Mouse (Mus musculus) intestine, embryonic 16.5 days (tissue): ENCODE results near the gene 1700001O22Rik. TPM values are rescaled to one million over a fixed set of nuclear protein-coding genes. Genes with fewer than 3 reads are reported as not detected.

Experiments
- ATAC-seq: fragments of 200-750 bp; cut with Nextera tagmentation; 2 replicates; pipeline ENCODE4 v1.8.0; 2017; ENCODE audit warnings: moderate TSS enrichment, moderate library complexity
- H3K27ac ChIP-seq: fragments of 300-500 bp; sonication (generic); 2 replicates; pipeline ENCODE4 v1.5.1; 2014; ENCODE audit warnings: mild to moderate bottlenecking, low read length
- H3K27me3 ChIP-seq: fragments of 300-500 bp; sonication (generic); replicated peaks from 2 replicates; pipeline ENCODE4 v1.6.1; 2014; ENCODE audit warnings: low read length, control low read depth, mixed read lengths; ENCODE audit not compliant: control insufficient read depth, insufficient read depth
- H3K36me3 ChIP-seq: fragments of 300-500 bp; sonication (generic); 2 replicates; pipeline ENCODE4 v1.6.1; 2014; ENCODE audit warnings: low read length, control low read depth; ENCODE audit not compliant: control insufficient read depth, insufficient read depth
- H3K4me1 ChIP-seq: fragments of 300-500 bp; sonication (generic); 2 replicates; pipeline ENCODE4 v1.6.1; 2014; ENCODE audit warnings: low read length, control low read depth, mixed read lengths; ENCODE audit not compliant: control insufficient read depth, insufficient read depth
- H3K4me2 ChIP-seq: fragments of 300-500 bp; sonication (generic); 2 replicates; pipeline ENCODE4 v1.6.1; 2014; ENCODE audit warnings: low read depth, low read length, control low read depth
- H3K4me3 ChIP-seq: fragments of 300-500 bp; sonication (generic); 2 replicates; pipeline ENCODE4 v1.5.1; 2014; ENCODE audit warnings: mild to moderate bottlenecking, low read length
- H3K9ac ChIP-seq: fragments of 300-500 bp; sonication (generic); 2 replicates; pipeline ENCODE4 v1.6.1; 2014; ENCODE audit warnings: low read depth, low read length
- H3K9me3 ChIP-seq: fragments of 300-500 bp; sonication (generic); 2 replicates; pipeline ENCODE4 v1.6.1; 2016; ENCODE audit warnings: low read length, control low read depth; ENCODE audit not compliant: control insufficient read depth
- WGBS: fragments of 180-500 bp; shearing (Covaris S2); extraction: QIAGEN DNeasy Blood & Tissue Kit; methylation state at CpG from one replicate; pipeline ENCODE4 v1.1.7; 2014; 5-methylcytosine and 5-hydroxymethylcytosine counted together
- polyA plus RNA-seq: library from polyadenylated mRNA; unstranded; fragments of >200 nt; fragmentation: Nextera tagmentation; extraction: Ambion mirVana; gene quantifications from 2 replicates; pipeline ENCODE4 v1.2.1, GENCODE M21; 2015

Gene 1700001O22Rik
- 0.99 and 1.2 TPM in 2 replicates for polyA plus RNA-seq

DNA sequence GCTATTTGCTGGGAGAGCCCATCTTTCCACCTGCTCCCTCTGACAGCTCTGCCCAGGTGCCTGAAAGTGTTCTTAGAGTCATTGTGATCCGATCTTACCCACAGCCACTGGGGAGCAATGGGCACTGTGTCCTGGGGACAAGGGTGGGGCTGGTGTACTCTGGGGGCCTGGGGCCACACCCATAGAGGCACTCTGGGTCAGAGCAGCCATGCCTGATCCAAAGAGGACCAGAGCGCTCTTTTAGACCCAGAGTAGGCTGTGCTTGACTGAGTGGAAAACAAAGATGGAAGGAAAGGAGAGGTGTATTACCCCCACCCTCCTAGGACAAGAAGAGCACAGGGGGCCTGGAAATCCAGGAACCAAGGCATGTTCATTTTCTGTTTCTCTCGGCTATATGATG, at the start of gene 1700001O22Rik:
TSS of gene 1700001O22Rik (minus strand) at position 58 of the 400 bp plus-strand sequence.
- ATAC-seq = no peak
- Histone ChIP-seq H3K4me1 (peaks cover 24% of the 10 kb centered on the region), H3K27ac (no peak within 1 kb of the TSS), H3K36me3 (no peaks in the 10 kb centered on the region), H3K9ac (no peak within 1 kb of the TSS), H3K4me2 (no peak within 1 kb of the TSS), H3K4me3 (no peak within 1 kb of the TSS), H3K27me3 (peaks cover 3% of the 10 kb centered on the region; the same call in 1 of the 2 replicates), H3K9me3 (no peaks in the 10 kb centered on the region)
- WGBS = 81% methylated on average over 3 of the region's 3 CpGs

DNA sequence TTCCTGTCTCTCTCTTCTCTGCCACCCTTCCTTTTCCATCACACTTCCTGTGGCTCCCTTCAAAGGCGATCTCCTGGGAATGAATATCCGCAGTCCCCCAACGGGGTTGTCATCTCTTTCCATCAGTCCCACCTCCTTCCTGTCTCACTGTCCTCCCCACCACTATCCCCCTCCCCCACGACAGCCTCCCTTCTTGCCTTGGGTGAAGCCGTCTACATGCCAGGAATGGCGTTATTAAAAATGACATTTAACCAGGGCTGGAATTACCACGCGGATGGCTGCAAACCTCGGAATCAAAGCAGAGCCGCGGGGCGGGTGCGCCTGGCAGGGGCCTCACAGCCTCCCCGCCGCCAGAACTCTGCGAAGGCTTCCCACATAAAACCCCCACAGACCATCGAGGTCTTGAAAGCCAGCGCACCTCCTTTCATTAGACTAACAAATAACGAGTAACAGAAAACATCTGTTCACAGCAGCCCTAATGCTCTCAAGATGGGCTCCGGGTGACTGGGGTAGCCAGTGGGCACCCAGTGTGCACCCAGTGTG, 49.4 kb upstream of the 1700001O22Rik start:
- Histone ChIP-seq H3K4me1 (peaks cover 7% of the 10 kb centered on the region; the same call in 1 of the 2 replicates), H3K27ac (no peak overlapping the region), H3K4me2 (no peak overlapping the region), H3K27me3 (no peaks in the 10 kb centered on the region), H3K9ac (no peak overlapping the region), H3K4me3 (no peak overlapping the region), H3K36me3 (no peaks in the 10 kb centered on the region), H3K9me3 (no peaks in the 10 kb centered on the region)
- WGBS = 35% methylated on average over 20 of the region's 20 CpGs
- ATAC-seq = no peak

DNA sequence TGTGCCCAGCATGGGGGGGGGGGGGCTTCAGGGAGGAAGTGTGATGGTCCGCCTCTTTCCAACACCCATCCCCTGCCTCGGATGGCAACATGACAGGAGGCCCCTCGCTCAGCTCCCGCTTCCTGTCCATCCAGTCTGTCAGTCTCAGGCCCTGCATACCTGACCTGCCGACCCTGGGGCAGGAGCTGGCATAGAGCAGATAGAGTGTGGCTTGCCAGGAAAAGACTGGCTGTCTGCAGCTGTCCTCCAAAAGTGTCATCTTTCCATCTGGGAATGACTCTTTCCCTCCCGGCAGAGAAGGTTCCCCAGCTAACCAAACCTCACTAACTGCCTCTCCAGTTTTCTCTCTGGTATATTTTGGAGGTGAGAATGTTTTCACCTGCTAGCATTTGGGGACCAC, 47.1 kb upstream of the 1700001O22Rik start:
- H3K9ac ChIP-seq = no peak overlapping the region
- H3K36me3 ChIP-seq = no peaks in the 10 kb centered on the region
- no peak overlapping the region for H3K27ac ChIP-seq
- H3K4me2 ChIP-seq = no peak overlapping the region
- 30% methylated on average over 6 of the region's 6 CpGs for WGBS
- H3K4me1 ChIP-seq = peaks cover 9% of the 10 kb centered on the region
- H3K4me3 ChIP-seq = no peak overlapping the region
- no peak for ATAC-seq
- peaks cover 14% of the 10 kb centered on the region for H3K27me3 ChIP-seq
- no peaks in the 10 kb centered on the region for H3K9me3 ChIP-seq

DNA sequence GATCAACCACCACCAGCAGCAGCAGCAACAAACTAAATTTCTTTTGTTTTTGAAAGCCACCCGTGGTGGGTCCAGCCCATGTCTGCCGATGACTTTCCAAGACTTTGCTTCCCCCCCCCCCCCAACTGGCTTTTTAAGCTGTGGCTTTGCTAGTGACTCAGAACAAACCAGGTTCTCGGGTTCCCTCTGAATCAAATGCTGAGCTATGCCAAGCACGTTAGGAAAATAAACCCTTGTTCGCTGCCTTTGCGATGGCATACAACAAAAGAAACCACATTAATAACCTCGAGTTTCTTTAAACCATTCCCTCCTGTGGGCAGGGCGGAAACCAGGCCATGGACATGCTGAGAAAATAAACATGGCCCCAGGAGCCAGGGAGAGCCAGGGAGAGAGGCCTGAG, 44.7 kb upstream of the 1700001O22Rik start:
- no peak overlapping the region for H3K4me3 ChIP-seq
- peaks cover 27% of the 10 kb centered on the region for H3K27me3 ChIP-seq
- peaks cover 13% of the 10 kb centered on the region for H3K4me1 ChIP-seq
- H3K36me3 ChIP-seq = no peaks in the 10 kb centered on the region
- no peak for ATAC-seq
- no peaks in the 10 kb centered on the region for H3K9me3 ChIP-seq
- H3K4me2 ChIP-seq = no peak overlapping the region
- H3K9ac ChIP-seq = no peak overlapping the region
- 67% methylated on average over 8 of the region's 8 CpGs for WGBS
- no peak overlapping the region for H3K27ac ChIP-seq

DNA sequence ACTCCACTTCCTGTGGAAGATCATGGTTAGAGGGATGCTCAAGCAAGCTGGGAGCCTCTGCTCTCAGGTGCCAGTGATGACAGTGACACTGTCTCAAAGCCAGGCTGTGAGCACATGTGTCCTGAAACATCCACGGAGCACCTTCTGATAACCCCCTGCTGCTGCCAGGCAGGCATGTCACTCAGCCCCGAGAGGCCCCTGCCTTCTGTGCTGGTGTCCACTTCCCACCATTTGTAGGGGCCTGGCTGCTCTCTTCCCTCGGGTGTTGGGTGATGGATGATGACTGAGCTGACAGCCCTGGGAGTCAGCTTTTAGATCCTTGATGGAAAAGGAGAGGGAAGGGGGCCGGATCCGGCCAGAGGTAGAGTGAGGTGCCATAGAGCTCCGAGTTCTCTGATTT, 43.3 kb upstream of the 1700001O22Rik start:
- peaks cover 32% of the 10 kb centered on the region for H3K27me3 ChIP-seq
- WGBS = 32% methylated on average over 6 of the region's 6 CpGs
- H3K4me1 ChIP-seq = peaks cover 6% of the 10 kb centered on the region; the same call in 1 of the 2 replicates
- H3K4me2 ChIP-seq = no peak overlapping the region
- H3K9ac ChIP-seq = no peak overlapping the region
- H3K9me3 ChIP-seq = no peaks in the 10 kb centered on the region
- no peak overlapping the region for H3K4me3 ChIP-seq
- no peak overlapping the region for H3K27ac ChIP-seq
- H3K36me3 ChIP-seq = no peaks in the 10 kb centered on the region
- ATAC-seq = no peak

DNA sequence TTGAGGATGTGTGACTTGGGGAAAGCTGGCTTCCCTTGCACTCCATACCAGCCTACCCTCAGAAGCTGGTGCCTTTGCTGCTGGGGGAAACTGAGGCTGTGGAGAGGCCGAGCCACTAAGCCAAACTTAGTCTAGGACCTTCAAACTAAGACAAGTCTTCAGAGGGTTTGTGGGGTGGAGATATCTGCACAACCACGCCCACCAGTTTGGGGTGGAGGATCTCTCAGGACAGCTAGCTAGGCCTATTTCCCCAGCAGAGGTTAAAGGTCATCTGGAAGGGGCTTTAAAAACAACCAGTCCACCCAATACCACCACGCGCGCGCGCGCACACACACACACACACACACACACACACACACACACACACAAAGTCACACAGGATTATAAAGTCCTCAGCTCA, 42.8 kb upstream of the 1700001O22Rik start:
- Histone ChIP-seq H3K27ac (no peak overlapping the region), H3K9ac (peak overlapping the region; percentile 73; the same call in 1 of the 2 replicates), H3K4me1 (peaks cover 6% of the 10 kb centered on the region; the same call in 1 of the 2 replicates), H3K36me3 (no peaks in the 10 kb centered on the region), H3K27me3 (peaks cover 32% of the 10 kb centered on the region), H3K9me3 (no peaks in the 10 kb centered on the region), H3K4me2 (peak overlapping the region; percentile 93), H3K4me3 (no peak overlapping the region)
- no peak for ATAC-seq
- WGBS = 73% methylated on average over 8 of the region's 8 CpGs

DNA sequence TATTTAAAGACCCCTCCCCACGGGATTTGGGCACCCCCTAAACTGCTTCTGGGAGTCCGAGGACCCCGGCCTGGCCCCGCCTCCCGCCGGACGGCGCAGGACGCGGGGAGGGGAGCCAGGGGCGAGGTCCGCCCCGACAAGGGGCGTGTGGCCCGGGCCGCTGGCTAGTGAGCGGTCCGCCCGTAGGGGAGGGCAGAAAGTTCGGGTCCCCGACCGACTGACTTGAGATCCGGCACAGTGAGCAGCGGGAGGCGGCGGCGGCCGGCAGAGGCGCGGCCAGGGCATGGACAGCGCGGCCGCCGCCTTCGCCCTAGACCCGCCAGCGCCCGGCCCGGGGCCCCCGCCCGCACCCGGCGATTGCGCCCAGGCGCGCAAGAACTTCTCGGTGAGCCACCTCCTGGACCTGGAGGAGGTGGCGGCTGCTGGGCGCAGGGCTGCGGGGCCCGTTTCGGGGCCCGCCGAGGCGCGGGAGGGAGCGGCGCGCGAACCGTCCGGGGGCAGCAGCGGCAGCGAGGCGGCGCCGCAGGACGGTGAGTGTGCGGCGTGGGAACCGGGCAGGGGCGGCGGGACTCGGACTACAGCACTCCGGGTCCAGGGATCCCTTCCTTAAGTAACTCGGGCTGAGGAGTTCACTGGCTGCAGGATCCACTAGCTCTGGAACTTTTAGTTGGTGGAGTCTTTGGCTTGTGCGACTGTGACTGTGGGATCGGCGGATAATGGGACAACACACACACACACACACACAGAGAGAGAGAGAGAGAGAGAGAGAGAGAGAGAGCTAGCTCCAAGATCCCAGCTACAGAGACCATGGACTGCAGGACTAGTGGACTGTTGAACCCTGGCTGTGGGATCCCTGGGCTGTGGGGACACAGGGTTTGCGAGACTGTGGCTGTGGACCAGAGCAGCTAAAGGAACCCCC, 42.0 kb upstream of the 1700001O22Rik start:
- WGBS = under 1% methylated on average over 75 of the region's 80 CpGs
- no peaks in the 10 kb centered on the region for H3K9me3 ChIP-seq
- peak; percentile 64 for ATAC-seq
- H3K4me3 ChIP-seq = peak overlapping the region; percentile 61
- peaks cover 32% of the 10 kb centered on the region for H3K27me3 ChIP-seq
- H3K4me1 ChIP-seq = peaks cover 6% of the 10 kb centered on the region; the same call in 1 of the 2 replicates
- H3K9ac ChIP-seq = peak overlapping the region; percentile 73
- peak overlapping the region; percentile 93 for H3K4me2 ChIP-seq
- no peak overlapping the region for H3K27ac ChIP-seq
- H3K36me3 ChIP-seq = no peaks in the 10 kb centered on the region

DNA sequence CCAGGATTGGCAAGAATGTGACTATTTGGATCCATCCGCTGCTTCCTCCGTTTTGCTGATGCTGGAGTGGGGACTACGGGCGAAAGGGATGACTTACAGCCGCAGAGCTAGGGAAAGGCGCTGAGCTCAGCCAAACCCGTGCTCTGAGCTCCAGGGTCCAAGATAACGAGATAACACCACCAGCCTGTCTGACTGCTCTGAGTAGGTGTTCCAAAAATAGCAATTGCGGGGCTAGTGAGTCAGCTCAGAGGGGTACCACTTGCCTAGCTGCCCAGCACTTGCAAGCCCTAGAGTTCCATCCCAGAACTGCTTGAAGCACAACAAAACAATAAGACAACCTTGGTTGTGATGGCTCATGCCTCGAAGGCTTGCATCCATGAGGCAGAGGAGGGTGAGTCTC, 39.2 kb upstream of the 1700001O22Rik start:
- no peak overlapping the region for H3K4me2 ChIP-seq
- H3K9me3 ChIP-seq = no peaks in the 10 kb centered on the region
- H3K36me3 ChIP-seq = no peaks in the 10 kb centered on the region
- 38% methylated on average over 10 of the region's 10 CpGs for WGBS
- no peak overlapping the region for H3K27ac ChIP-seq
- H3K4me1 ChIP-seq = peaks cover 6% of the 10 kb centered on the region; the same call in 1 of the 2 replicates
- H3K4me3 ChIP-seq = no peak overlapping the region
- H3K9ac ChIP-seq = no peak overlapping the region
- ATAC-seq = no peak
- peaks cover 32% of the 10 kb centered on the region for H3K27me3 ChIP-seq

DNA sequence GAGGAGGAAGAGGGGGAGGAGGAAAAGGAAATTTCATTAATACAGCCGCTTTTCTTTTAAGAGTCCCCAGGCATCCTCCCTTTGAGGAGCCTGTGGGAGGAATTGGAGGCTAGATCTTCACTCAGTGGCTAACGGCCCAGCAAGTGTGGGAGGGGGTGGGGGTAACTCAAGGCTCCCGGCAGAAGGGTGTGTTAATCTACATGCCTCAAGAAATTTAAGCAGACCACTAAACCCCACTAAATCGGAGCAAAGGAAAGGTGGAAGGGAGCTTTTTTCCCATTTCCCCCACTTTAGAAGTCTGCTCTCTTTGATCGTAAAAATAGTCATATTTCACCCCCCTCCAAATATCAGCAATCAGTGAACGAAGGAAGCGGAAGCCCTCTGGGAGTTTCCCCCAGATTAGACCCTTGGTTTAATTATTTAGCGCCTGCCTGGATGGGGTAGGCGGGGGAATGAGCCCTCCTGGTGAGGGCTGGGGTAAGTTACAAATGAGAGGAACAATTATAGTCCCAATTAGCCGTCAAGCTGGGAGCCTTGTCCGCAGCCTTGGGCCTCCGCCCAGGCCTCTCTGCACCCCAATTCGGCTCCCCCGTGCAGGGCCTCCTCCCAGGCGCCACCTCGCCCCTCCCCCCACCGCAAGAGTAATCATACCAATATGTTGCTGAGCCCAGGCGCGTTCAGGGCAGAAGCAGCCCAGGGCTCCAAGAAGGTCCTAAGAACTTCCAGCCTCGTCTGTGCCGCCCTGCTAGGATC, 33.0 kb upstream of the 1700001O22Rik start:
- no peak overlapping the region for H3K4me2 ChIP-seq
- no peak overlapping the region for H3K4me3 ChIP-seq
- H3K27ac ChIP-seq = no peak overlapping the region
- 18% methylated on average over 21 of the region's 21 CpGs for WGBS
- H3K9ac ChIP-seq = 0 out of 2 replicates have a peak overlapping the region, but pooled peaks have one; percentile 17
- no peaks in the 10 kb centered on the region for H3K9me3 ChIP-seq
- no peaks in the 10 kb centered on the region for H3K27me3 ChIP-seq
- ATAC-seq = no peak
- peaks cover 6% of the 10 kb centered on the region for H3K4me1 ChIP-seq
- H3K36me3 ChIP-seq = no peaks in the 10 kb centered on the region
